Mouse (Mus musculus): ENCODE data around the gene Tnpo3.

- TF ChIP-seq CTCF (IDR thresholded peaks at IDR 0.05) = no peak
- no peak for TF ChIP-seq POLR2A (IDR thresholded peaks at IDR 0.05; ENCODE audit: insufficient read depth, low read depth, low read length)
- no peak for TF ChIP-seq EP300 (IDR thresholded peaks at IDR 0.05; ENCODE audit: insufficient read depth, low read depth, low read length)
Measured at GRCm38 (mm10) chr6:29506834-29507233, 102.9 kb downstream of the Tnpo3 start.
